Mouse (Mus musculus) sigmoid colon, adult 10 weeks (tissue): ENCODE results near the gene Gm21797. TPM values are rescaled to one million over a fixed set of nuclear protein-coding genes. Genes with fewer than 3 reads are reported as not detected.

Experiments used
- polyA plus RNA-seq: library from polyadenylated mRNA; stranded (reverse); fragments of 350-450 nt; fragmentation: Illumina TruSeq; extraction: RNeasy Lipid Tissue Mini Kit (QIAGEN cat#74804); gene quantifications from one replicate; pipeline ENCODE4 v1.2.3, GENCODE M21; 2014; ENCODE audit warnings: low read depth, low replicate concordance

Gene Gm21797
- not detected for polyA plus RNA-seq

DNA sequence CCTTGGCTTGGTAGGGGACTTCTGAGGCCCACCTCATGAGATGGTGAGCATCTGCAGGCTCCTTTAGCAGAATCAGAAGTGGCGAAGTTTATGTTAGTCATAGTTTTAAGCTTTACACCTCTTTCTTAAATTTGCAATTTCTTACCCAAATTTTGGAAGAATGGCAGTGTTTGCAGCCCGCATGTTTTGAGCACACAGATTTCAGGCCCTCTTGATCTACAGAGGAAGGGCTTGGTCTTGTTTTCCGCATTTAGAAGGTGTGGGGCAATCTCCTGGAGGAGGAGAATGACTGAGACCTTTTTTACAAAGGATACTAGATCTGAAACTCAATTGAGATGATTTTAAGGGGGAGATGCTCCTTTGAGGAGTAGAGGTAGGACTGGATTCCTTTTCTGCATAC is at the start of gene Gm21797:
Gene Gm21797 (minus strand): TSS at position 101 of the 400 bp plus-strand sequence.

DNA sequence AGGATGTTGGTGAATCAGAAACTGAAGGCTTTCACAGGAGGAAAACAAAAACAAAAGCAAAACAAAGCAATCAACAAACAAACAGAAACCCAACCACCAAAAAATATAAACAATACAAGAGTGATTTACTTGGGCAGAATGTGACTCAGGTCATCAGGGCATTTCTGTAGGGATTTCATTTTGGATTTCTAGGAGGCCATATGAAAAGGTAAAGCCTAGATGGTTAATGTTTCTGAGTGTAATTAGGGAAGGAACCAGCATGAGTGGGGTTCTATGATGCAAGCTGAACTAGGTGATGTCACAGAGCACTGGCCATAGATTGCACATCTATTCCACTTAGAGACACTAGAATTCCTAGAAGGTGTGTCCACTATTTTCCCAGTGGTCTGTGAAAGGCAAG is 29.0 kb upstream of the Gm21797 start, which contains the start of gene Gm20795:
Gene Gm20795 (plus strand): TSS at position 301 of the 400 bp plus-strand sequence.

Other genes with a start within 250 kb of the Gm21797 start
- gene Gm21852, start 123.8 kb downstream of the Gm21797 start, polyA plus RNA-seq = not detected
- not detected for gene Gm20795, start 29.1 kb upstream of the Gm21797 start, polyA plus RNA-seq